Mouse (Mus musculus) E14TG2a.4 (cell line): ENCODE measurements around the gene Pdgfd.

ENCODE experiments used
- H3K27me3 ChIP-seq: 2 replicates; pipeline ENCODE4 v1.6.1; 2014; ENCODE audit warnings: low read length, control low read depth; ENCODE audit not compliant: insufficient read depth
- H3K36me3 ChIP-seq: 2 replicates; pipeline ENCODE4 v1.6.1; 2014; ENCODE audit warnings: low read length, control low read depth; ENCODE audit not compliant: insufficient read depth
- H3K4me1 ChIP-seq: replicated peaks from 2 replicates; pipeline ENCODE4 v1.6.1; 2014; ENCODE audit warnings: low read depth, low read length, control low read depth
- H3K4me3 ChIP-seq: replicated peaks from 2 replicates; pipeline ENCODE4 v1.5.1; 2014; ENCODE audit warnings: mild to moderate bottlenecking, low read length
- H3K9me3 ChIP-seq: 2 replicates; pipeline ENCODE4 v1.6.1; 2014; ENCODE audit warnings: low read length, control low read depth
- CTCF ChIP-seq: conservative IDR thresholded peaks from 2 replicates; pipeline ENCODE4 v1.5.1; 2014; ENCODE audit warnings: low read length
- NANOG ChIP-seq: IDR thresholded peaks from 2 replicates; pipeline ENCODE4 v1.6.1; 2014; ENCODE audit warnings: borderline replicate concordance, low read length, mixed read lengths
- POU5F1 ChIP-seq: IDR thresholded peaks from 2 replicates; pipeline ENCODE4 v1.6.1; 2014; ENCODE audit warnings: low read length, borderline replicate concordance

Pdgfd gene

DNA sequence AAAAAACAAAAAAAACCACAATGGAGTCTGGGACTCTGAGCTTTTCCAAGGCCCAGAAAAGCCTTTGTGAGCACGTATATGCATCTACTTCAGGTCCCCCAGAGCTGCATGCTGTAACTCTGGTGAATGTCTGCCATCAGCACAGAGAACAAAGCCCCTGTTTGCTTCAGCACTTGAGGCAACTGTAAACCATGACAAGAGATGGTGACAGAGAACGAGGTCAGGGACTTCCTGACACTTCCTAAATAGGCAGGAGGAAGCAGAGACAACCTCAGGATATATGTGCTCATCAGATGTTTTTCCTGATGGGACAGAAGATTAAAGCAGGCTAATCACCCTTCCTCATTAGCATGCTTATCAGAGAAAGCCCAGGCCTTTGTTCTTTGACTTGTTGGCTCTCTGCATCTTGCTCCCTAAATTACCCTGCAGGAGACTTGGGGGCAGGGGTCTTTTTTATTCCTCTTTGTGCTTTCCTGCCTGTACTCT, 120.9 kb downstream of the Pdgfd start:
- TF ChIP-seq CTCF, result no peak
- no peak for TF ChIP-seq POU5F1
- TF ChIP-seq NANOG, result no peak

DNA sequence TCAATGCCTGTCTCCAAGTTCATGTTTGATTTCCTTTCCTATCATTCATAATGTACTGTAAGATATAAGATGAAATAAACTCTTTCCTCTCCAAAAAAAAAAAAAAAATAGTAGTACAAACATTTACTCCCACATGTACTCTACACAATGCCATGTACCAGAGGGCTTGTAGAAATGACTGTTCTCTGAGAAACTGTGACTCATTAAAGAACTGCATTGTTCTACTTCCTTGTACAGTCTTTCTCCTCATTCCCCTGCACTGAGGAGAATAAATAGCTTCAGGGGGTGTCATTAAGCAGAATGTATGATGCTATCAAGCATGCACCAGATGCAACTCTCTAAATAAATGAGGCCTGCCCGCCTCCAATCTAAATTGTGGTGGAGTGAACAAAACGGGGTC, 130.2 kb downstream of the Pdgfd start:
- Histone ChIP-seq H3K4me1 (no peaks in the 10 kb centered on the region), H3K4me3 (no peak overlapping the region), H3K9me3 (no peaks in the 10 kb centered on the region), H3K27me3 (no peaks in the 10 kb centered on the region), H3K36me3 (no peaks in the 10 kb centered on the region)
- TF ChIP-seq NANOG, result no peak
- TF ChIP-seq POU5F1, result no peak
- TF ChIP-seq CTCF, result no peak

More for the DNA sequence above, 120.9 kb downstream of the Pdgfd start:
- Histone ChIP-seq H3K9me3 (no peaks in the 10 kb centered on the region), H3K4me1 (peaks cover 21% of the 10 kb centered on the region), H3K4me3 (no peak overlapping the region), H3K27me3 (no peaks in the 10 kb centered on the region), H3K36me3 (no peaks in the 10 kb centered on the region)

DNA sequence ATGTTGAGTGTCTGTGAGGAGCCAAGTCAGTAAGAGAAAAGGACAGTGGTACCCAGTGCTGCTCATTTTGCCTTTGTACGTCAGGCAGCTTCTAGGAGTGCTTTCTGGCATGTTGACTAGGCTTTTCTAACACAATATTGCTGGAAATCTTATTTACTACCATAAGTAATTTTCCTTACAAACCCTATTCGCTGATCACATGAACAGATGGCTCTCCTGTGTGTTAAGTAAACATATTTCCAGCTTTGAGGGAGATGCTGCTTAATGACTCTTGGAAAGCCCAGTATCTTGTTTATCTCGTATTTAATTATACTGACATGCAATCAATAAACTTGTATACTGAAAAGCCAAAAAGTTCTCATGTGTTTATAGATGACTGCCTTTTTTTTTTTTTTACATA, 133.7 kb downstream of the Pdgfd start:
- TF ChIP-seq POU5F1 (no peak), NANOG (no peak), CTCF (no peak)
- Histone ChIP-seq H3K9me3 (no peaks in the 10 kb centered on the region), H3K4me1 (no peaks in the 10 kb centered on the region), H3K4me3 (no peak overlapping the region), H3K27me3 (no peaks in the 10 kb centered on the region), H3K36me3 (no peaks in the 10 kb centered on the region)

DNA sequence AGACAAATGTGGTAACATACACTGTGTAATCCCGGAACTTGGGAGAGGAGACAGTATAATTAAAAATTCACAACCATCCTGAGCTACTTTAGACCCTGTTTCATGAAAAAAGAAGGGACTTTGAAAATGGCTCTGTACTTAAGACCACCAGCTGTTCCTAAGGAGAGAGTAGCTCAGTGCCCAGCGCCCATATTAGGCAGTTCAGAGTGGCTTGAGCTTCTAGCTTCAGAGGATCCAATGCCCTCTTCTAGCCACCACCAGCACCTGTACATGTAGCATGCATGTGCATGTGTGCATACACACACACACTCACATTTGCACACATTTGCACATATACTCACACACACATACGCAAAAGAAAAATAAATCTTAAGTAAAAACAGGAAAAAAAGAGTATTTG, 136.2 kb downstream of the Pdgfd start:
- TF ChIP-seq POU5F1 (no peak), NANOG (no peak), CTCF (no peak)
- H3K27me3 ChIP-seq, result no peaks in the 10 kb centered on the region
- no peaks in the 10 kb centered on the region for H3K9me3 ChIP-seq
- H3K4me1 ChIP-seq, result no peaks in the 10 kb centered on the region
- H3K36me3 ChIP-seq, result no peaks in the 10 kb centered on the region
- H3K4me3 ChIP-seq, result no peak overlapping the region

DNA sequence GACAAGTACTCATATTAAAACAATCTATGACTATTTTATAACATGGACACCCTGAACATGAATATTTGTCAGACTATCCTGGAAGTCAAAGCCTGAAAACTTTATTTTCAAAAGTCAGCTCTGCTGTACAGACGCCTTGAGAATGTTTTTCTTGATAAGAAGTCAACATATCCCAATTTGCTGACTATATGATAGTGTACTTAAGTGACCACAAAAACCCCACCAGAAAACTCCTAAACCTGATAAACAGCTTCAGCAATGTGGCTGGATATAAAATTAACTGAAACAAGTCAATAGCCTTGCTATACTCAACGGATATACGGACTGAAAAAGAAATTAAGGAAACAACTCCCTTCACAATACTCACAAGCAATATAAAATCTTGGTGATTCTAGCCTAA, 137.5 kb downstream of the Pdgfd start:
- TF ChIP-seq POU5F1, result no peak
- no peaks in the 10 kb centered on the region for H3K36me3 ChIP-seq
- no peak overlapping the region for H3K4me3 ChIP-seq
- H3K27me3 ChIP-seq, result no peaks in the 10 kb centered on the region
- H3K9me3 ChIP-seq, result no peaks in the 10 kb centered on the region
- no peaks in the 10 kb centered on the region for H3K4me1 ChIP-seq

DNA sequence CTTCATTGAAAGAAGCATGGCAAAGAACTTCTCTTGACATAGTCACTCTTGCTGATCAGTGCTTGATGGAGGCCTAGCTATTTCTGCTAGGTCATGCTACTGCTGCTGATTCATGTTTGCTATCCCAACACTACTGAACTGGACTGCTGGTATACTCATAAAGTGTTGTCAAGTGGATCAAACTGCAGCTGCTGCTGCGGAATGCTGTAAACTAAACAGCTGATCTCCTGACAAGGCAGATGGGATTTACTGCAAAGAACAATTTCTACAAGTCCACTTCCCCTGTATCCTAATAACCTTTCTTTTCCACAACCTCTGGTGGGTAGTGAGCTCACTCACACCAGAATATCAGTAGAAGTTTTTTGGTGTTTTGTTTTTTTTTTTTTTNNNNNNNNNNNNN, 148.7 kb downstream of the Pdgfd start:
- Histone ChIP-seq H3K27me3 (no peaks in the 10 kb centered on the region), H3K36me3 (no peaks in the 10 kb centered on the region), H3K4me1 (no peaks in the 10 kb centered on the region), H3K4me3 (no peak overlapping the region), H3K9me3 (no peaks in the 10 kb centered on the region)
- no peak for TF ChIP-seq CTCF
- no peak for TF ChIP-seq NANOG
- TF ChIP-seq POU5F1, result no peak

DNA sequence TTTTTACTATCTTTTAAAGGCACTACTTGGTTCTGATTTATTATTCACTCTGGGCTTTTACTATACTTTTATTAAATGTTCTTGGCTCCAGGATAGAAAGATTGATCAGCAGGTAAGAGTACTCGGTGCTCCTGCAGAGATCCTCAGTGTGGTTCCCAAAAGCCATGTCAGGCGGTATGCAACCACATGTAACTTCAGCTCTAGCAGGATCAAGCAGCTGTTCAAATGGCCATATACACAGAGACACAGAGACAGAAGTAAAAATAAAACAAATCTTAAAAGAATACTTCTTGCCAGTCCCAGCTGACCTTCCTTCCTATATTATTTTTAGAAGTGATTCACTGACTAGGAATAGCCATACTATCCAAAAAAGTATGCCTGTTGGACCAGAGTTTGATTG, 157.0 kb downstream of the Pdgfd start:
- TF ChIP-seq NANOG (no peak), POU5F1 (no peak), CTCF (no peak)
- Histone ChIP-seq H3K36me3 (no peaks in the 10 kb centered on the region), H3K4me3 (no peak overlapping the region), H3K4me1 (no peaks in the 10 kb centered on the region), H3K9me3 (no peaks in the 10 kb centered on the region), H3K27me3 (no peaks in the 10 kb centered on the region)

DNA sequence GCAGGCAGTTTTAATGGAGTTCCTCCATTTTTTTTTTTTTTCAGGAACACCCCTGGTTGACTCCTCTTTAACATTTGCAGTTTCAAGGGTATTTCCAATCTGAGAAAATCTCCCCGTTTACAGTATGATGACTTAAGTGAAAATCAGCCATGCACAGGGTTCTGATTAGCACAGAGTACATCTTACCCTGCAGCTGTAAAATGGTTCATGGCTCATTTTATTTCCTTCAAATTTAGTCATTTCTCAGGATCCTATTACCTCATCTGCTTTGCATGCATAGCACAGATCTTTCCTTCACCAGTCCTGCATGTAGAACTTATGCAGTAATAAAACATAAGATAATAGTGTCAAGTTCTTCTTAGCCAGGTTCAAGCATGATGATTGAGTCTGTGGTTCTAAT, 165.1 kb downstream of the Pdgfd start:
- TF ChIP-seq CTCF, result no peak
- Histone ChIP-seq H3K4me3 (no peak overlapping the region), H3K36me3 (no peaks in the 10 kb centered on the region), H3K27me3 (no peaks in the 10 kb centered on the region), H3K9me3 (no peaks in the 10 kb centered on the region), H3K4me1 (no peaks in the 10 kb centered on the region)

DNA sequence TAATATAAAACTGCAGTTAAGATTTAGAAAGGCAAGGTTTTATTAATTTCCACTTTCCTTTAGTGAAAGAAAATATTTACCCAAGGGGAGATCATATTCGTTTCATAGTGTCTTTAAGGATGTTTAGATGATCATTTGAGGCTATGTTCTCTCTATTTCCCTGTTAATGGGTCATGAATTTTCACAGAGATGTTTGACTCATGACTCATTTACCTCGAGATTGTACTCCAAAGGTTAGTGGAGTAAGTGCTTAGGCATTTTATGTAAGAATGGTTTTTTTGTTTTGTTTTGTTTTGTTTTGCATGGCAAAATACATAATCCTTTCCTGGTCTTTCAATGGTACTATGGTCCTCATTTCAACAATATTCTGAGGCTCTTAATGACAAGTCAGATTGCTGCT, 167.9 kb downstream of the Pdgfd start:
- no peaks in the 10 kb centered on the region for H3K36me3 ChIP-seq
- TF ChIP-seq CTCF (no peak), POU5F1 (no peak)
- H3K27me3 ChIP-seq, result no peaks in the 10 kb centered on the region
- no peaks in the 10 kb centered on the region for H3K4me1 ChIP-seq
- H3K9me3 ChIP-seq, result no peaks in the 10 kb centered on the region
- H3K4me3 ChIP-seq, result no peak overlapping the region

DNA sequence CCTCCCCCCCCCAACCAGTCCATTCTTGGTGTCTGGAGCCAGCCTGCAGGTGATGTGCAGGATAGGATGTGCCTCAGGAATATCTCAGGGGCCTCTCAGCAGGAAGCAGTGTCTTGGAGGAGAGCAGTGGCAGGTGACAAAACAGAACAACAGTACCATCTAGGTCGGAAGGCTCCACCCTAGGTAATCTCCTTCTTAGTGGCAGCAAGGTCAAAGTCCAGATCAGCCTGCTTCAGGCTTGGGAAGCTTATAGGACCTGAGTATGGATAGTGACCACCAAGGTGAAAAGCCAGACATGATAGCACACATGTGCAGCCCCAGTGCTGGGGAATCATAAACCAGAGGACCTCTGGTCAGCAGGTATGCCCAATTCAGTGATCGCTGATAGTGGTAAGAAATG, 169.5 kb downstream of the Pdgfd start:
- TF ChIP-seq POU5F1 (no peak), NANOG (no peak), CTCF (no peak)
- Histone ChIP-seq H3K36me3 (no peaks in the 10 kb centered on the region), H3K4me1 (no peaks in the 10 kb centered on the region), H3K27me3 (no peaks in the 10 kb centered on the region), H3K4me3 (no peak overlapping the region), H3K9me3 (no peaks in the 10 kb centered on the region)
